Mouse (Mus musculus): ENCODE results near the gene Upk3bl.
"Not testable (repeated sequence)": the region's sequence is repeated elsewhere in the genome, so short reads cannot be mapped to it uniquely, and the experiment has no call there.

The Upk3bl gene

DNA sequence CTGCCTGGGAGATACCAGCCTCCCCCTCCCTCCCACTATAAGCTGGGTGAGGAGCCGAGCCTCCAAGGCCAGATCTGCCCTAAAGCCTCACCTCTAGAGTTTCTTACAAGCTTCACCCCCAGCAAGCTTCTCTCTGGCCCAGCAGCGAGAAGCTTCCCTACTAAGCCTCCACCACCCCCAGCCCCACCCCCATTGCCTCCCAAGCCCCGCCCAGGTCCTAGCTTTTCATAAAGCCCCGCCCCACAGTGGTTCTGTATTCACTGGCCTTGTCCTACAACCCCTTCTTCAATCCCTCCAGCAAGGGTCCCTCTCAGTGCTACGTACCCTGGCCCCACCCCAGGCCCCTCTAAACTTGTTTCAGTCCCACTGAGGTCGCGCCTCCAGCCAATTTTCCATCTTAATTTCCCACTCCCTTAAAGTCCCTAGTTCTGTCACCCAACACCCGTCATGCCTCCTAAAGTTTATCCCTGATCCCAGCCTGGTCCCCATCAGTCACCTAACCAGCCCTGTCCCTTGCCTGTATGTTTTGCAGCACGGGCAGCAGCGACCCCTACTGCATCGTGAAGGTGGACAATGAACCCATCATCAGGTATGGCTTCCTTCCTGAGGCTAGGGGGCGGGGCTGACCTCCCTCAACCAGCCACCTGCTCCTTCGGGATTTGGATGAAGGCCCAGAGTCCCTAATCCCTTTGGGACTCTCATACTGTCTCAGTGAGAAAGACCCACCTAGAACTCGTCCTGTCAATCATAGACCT, 34.7 kb downstream of the Upk3bl start:
- DNase-seq = no peak

DNA sequence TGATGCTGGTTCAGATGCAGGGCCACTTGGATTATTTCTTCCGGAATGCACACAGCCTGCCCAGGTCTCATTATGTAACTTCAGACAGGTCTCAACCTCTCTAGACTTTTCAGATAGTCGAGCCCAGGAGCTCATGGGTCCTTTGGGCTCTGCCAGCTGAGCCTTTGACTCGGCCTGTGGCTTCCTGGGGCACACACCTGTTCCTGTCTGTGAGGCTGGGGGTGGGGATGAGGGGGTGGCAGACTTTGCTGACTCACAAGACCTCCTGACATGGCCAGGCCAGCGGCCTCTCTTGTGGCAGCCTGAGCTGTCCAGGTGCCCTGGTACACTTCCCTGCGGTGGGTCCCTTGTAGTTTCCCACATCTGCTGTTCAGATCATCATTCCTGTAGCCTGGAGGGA, 37.6 kb downstream of the Upk3bl start:
- DNase-seq = no peak

DNA sequence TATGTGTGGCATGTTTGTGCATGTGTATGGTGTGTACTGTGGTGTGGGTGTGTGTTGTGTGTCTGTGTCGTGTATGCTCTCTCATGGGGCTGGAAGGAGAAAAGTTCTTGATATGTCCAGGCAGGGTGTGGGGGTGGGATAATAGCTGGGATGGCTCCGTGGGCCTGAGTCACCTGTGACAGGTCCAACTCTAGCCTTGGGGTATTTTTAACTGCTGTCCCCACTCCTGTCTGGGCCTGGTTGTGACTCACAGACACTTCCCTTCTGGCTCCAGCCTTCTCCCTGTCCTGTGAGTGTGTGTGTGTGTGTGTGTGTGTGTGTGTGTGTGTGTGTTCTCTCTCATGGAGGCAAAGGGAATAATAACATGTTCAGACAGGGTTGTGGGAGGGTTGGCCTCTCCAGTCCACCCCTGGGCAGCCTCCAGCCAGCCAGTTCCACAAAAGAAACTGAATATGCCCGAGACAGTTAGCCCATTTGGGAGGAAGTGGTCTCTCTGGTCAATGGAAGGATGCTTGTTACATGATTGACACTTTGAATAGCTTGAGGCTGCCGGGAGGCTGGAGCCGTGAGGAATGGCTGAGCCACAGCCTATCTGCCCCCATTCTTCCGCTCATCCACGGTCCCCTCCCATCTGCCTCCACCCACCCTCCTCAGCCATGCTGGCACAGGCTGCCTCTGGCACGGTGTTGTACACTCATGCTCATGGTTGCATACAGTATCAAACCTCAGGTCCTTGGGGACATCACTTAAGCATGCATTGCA, 40.1 kb downstream of the Upk3bl start:
- no peak for DNase-seq

DNA sequence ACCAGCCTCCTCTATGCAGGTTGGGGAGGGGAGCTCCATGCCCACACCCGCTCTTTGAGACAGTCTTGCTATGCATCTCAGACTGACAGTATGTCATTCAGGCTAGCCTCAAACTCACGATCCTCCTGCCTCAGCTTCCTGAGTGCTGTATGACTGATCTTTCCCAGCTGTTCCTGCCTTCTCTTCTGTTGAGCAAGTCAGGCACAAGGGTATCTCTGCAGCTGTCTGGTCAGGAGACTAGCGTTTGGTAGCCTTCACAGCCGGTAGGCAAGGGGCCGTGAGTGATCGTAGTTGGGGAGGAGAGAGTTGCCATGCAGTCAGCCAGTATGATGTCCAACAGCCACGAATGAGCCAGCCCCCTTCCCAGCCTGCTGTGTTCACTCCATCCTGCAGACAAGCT, 40.8 kb downstream of the Upk3bl start:
- DNase-seq = no peak

DNA sequence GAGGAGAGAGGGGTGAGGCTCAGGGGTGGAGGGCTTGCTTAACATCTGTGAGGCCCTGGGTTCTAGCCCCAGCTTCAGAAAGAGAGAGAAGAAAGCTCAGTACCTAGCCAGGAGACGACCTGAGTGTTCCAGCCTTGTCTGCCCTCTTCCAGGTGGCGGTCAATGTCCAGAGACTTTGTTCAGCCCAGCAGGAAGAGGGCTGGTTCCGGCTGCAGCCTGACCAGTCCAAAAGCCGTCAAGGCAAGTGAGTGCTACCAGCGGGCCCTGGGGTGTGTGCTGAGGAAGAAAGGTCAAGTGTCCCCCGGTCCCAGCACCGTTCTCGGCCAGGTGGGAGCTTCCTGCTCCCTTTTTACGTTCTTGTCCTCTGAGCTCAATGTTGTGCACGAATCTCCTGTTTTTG, 44.2 kb downstream of the Upk3bl start:
- DNase-seq = no peak

DNA sequence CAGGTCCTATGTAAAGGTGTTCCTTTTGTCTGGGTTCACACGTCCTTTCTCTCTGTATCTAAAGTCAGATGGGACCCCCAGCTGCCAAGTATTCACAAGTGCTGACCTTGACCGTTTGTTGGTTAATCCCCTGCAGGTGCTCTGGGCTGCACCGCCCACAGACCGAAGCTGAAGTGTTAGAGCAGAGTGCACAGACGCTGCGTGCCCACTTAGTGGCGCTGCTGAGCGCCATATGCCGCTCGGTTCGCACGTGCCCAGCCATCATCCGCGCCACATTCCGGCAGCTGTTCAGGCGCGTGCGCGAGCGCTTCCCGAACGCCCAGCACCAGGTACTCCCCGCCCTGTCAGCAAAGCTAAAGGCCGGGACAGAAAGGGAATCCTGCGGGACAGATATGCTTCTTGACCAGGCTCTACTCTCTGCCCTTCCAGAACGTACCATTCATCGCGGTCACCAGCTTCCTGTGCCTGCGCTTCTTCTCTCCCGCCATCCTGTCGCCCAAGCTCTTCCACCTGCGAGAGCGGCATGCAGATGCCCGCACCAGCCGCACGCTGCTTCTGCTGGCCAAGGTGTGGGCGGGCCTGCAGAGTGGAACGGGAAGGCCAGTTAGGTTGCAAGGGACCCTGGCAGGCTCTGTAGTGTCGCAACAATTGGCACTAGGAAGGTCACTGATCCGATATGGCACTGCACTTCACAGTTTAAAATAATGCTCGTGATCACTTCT, 48.0 kb downstream of the Upk3bl start:
- DNase-seq = peak; percentile 81 to 84

DNA sequence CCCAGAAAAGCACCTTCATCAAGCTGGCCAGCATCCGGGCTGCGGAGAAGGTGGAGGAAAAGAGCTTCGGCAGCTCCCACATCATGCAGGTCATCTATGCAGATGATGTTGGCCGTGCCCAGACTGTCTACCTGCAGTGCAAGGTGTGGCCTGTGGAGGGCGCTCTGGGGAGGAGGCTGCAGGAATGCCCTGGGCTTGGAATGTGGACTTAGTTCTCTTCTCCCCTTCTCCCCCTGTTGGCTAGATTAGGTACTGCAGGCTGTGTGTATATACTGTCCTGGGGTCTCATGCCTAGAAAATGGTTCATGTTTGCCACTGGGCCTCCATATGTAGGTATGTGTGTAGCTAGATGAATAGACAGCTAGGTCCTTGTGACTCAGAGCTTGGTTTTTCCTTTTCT, 50.2 kb downstream of the Upk3bl start:
- DNase-seq = peak in 1 of 2 experiments; percentile 34

DNA sequence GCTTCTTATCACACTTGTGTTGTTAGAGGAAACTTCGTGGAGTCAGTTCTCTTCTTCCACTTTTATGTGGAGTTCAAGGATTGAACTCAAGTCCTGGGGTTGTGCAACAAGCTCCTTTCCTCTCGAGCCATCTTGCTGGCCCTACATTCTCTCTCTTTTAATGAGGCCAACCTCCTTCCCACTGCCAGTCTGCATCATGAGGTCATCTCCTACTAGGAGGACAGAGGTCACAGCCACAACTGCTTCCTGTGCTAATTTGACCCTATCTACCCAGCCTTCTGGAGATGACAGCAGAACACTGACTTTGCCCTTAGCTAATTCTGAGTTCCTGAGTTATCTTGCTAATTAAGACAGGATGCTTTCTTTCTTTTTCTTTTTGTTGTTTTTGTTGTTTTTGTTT, 54.2 kb downstream of the Upk3bl start:
- DNase-seq = no peak

DNA sequence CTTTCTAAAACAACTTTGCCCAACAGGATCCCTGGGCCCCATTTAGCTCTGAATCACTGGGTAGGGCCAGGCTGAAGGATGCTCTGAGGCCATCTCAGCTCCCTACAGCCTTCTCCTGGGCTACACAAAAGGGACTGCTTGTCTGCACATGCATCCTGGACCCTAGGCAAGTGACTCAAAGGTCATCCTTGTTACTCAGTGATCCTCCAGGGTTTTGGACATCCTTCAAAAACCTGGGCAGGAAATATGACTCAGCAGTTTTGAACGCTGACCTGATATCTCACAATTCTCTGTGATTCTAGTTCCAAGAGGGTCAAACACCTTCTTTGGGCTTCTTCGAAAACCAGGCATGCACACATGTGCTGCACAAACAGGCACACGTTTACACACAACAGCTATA, 54.8 kb downstream of the Upk3bl start:
- DNase-seq = no peak

DNA sequence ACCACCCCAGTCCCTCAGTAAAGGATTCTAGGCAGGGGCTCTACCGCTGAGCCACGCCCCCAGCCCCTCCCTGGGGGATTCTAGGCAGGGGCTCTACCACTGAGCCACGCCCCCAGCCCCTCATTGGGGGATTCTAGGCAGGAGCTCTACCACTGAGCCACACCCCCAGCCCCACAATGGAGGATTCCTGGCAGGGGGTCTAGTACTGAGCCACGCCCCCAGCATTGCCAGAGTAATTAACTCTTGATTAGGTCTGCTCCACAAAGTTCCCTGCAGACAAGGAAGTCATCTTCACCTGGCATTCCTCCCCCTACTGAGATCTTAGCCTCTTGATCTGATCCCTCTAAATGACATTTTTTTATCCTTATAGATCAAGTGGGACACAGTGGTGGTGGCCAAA, 59.3 kb downstream of the Upk3bl start:
- DNase-seq = not testable (repeated sequence)

All from lung, postnatal 4 days (tissue).